Mouse (Mus musculus): ENCODE data around the gene Sepsecs.

Sepsecs gene

GRCm38 (mm10) chr5:52643947-52644840, 25.3 kb downstream of the Sepsecs start:
- DNase-seq (ENCODE audit: low spot score in 2 of 2): no peak

GRCm38 (mm10) chr5:52641736-52642135, 27.8 kb downstream of the Sepsecs start:
- no peak for DNase-seq (ENCODE audit: low spot score in 2 of 2)

- no peak for DNase-seq (ENCODE audit: low spot score in 2 of 2)
Observed at GRCm38 (mm10) chr5:52638916-52639315, 30.6 kb downstream of the Sepsecs start.

- DNase-seq (ENCODE audit: low spot score in 2 of 2): no peak
Observed at GRCm38 (mm10) chr5:52638006-52638405, 31.5 kb downstream of the Sepsecs start.

- DNase-seq (ENCODE audit: low spot score in 2 of 2): no peak
Observed at GRCm38 (mm10) chr5:52636923-52637322, 32.6 kb downstream of the Sepsecs start.

- DNase-seq (ENCODE audit: low spot score in 2 of 2): no peak
Observed at GRCm38 (mm10) chr5:52636025-52636755, 33.3 kb downstream of the Sepsecs start.

GRCm38 (mm10) chr5:52634017-52634416, 35.5 kb downstream of the Sepsecs start:
- peak; percentile 66 to 89 for DNase-seq (ENCODE audit: low spot score in 2 of 2)

GRCm38 (mm10) chr5:52630541-52630940, 39.0 kb downstream of the Sepsecs start:
- no peak for DNase-seq (ENCODE audit: low spot score in 2 of 2)

- DNase-seq (ENCODE audit: low spot score in 2 of 2): no peak
Observed at GRCm38 (mm10) chr5:52629214-52629613, 40.3 kb downstream of the Sepsecs start.

GRCm38 (mm10) chr5:52628783-52629182, 40.7 kb downstream of the Sepsecs start:
- no peak for DNase-seq (ENCODE audit: low spot score in 2 of 2)

- DNase-seq (ENCODE audit: low spot score in 2 of 2): no peak
Observed at GRCm38 (mm10) chr5:52627713-52628112, 41.8 kb downstream of the Sepsecs start.

- DNase-seq (ENCODE audit: low spot score in 2 of 2): no peak
Observed at GRCm38 (mm10) chr5:52626092-52626491, 43.4 kb downstream of the Sepsecs start.

- DNase-seq (ENCODE audit: low spot score in 2 of 2): no peak
Observed at GRCm38 (mm10) chr5:52624956-52625355, 44.6 kb downstream of the Sepsecs start.

- no peak for DNase-seq (ENCODE audit: low spot score in 2 of 2)
Observed at GRCm38 (mm10) chr5:52623099-52623498, 46.4 kb downstream of the Sepsecs start.

- DNase-seq (ENCODE audit: low spot score in 2 of 2): peak; percentile 26 to 65
Observed at GRCm38 (mm10) chr5:52618348-52619270, 50.9 kb downstream of the Sepsecs start.

- DNase-seq (ENCODE audit: low spot score in 2 of 2): no peak
Observed at GRCm38 (mm10) chr5:52617711-52618347, 51.7 kb downstream of the Sepsecs start.

- DNase-seq (ENCODE audit: low spot score in 2 of 2): no peak
Observed at GRCm38 (mm10) chr5:52616549-52616948, 53.0 kb downstream of the Sepsecs start.

- no peak for DNase-seq (ENCODE audit: low spot score in 2 of 2)
Observed at GRCm38 (mm10) chr5:52615421-52615820, 54.1 kb downstream of the Sepsecs start.

GRCm38 (mm10) chr5:52614686-52615085, 54.8 kb downstream of the Sepsecs start:
- DNase-seq (ENCODE audit: low spot score in 2 of 2): no peak

- DNase-seq (ENCODE audit: low spot score in 2 of 2): no peak
Observed at GRCm38 (mm10) chr5:52612776-52613175, 56.7 kb downstream of the Sepsecs start.

- DNase-seq (ENCODE audit: low spot score in 2 of 2): no peak
Observed at GRCm38 (mm10) chr5:52611315-52611895, 58.1 kb downstream of the Sepsecs start.

All from spleen, postnatal 4 days (tissue).